Mouse (Mus musculus) layer of hippocampus, postnatal 25 days (tissue): ENCODE data around the gene Mapk1. TPM values are rescaled to one million over a fixed set of nuclear protein-coding genes. Genes with fewer than 3 reads are reported as not detected.
"Not testable (repeated sequence)": the region's sequence is repeated elsewhere in the genome, so short reads cannot be mapped to it uniquely, and the experiment has no call there.

ENCODE experiments used
- DNase-seq, 2 experiments: peaks; one replicate each; pipeline ENCODE4 v3.0.0; 2022; ENCODE audit warnings: mixed read lengths in 2 of 2, low spot score in 1 of 2; ENCODE audit errors: extremely low spot score in 1 of 2
- total RNA-seq, 2 experiments: library from RNA; stranded (reverse); gene quantifications; 2 replicates each; pipeline ENCODE4 v1.2.3; 2021

Gene Mapk1
- total RNA-seq = 100 to 1,000 TPM; 519 to 524 TPM

DNA sequence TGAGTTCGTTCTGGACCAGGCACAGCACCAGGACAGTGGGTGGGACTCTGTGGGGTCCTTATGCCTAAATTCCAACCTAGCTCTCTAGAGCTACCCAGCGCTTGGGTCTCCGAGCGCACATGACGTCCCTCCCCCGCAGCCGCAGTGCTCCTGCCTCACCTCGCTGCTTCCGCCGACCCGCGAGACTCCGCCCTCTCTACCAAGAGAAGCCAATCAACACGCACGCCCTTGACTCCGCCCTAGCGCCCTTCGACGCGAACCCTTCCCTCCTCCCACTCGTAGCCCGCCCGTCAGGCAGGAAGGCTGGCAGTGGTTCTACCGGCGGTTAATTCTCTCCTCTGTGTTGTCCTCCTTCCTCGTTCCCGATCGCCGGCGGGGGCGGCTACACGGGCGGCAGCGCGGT, at the start of gene Mapk1:
Gene Mapk1 (plus strand): TSS at position 252 of the 403 bp plus-strand sequence.
- DNase-seq = peak; percentile 93

DNA sequence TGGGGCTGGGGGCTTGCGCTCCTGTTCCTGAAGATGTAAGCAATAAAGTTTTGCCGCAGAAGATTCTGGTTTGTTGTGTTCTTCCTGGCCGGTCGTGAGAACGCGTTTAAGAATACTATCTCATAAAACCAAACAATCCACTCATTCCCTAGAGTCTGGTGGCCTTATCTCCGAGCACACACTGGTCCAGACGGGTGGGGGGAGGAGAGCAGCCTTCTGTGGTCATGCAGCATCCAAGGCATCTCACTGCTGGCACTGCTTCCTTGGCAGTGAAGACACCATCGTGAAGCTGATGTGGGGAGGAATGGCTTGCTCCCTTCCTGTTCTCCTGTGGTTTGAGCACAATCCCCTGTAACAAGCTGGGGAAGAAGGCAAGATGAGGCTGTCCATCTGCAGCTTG, 43.6 kb upstream of the Mapk1 start:
- no peak for DNase-seq

DNA sequence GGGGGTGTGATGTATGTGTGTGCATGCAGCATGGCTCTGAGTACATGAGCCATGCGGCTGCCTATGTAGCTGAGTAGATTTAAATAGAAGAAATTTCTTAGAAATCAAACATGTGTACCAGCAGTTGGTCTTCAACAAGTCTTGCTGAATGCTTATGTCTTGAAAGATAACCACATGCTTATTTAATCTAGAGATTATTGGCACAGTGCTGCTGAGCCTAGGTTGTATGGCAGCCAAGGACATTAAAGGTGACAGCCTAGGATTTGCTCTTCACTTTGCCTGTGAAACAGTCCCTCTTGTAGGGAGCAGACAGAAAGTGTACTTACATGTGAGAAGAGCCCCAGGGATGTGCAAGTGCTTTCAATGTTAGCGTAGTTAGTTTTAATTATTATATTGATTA, 42.1 kb upstream of the Mapk1 start:
- DNase-seq = no peak

DNA sequence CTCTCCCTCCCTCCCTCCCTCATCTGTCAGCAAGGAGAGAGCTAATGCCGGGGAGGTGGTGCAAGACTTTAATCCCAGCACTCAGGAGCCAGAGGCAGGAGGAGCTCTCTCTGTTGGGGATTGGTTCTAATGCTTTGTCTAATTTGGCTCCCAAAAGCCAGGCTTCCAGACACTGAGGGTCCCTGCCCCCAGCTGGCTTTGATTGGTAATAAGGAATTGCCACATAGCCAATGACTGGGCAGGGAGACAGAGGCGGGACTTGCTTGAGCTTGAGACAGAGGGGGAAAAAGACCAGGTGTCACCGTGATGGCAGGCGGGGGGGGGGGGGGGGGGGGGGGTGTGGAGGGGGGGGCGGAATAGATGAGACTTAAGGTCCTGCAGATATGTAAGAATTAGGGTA, 24.6 kb upstream of the Mapk1 start:
- DNase-seq = no peak

DNA sequence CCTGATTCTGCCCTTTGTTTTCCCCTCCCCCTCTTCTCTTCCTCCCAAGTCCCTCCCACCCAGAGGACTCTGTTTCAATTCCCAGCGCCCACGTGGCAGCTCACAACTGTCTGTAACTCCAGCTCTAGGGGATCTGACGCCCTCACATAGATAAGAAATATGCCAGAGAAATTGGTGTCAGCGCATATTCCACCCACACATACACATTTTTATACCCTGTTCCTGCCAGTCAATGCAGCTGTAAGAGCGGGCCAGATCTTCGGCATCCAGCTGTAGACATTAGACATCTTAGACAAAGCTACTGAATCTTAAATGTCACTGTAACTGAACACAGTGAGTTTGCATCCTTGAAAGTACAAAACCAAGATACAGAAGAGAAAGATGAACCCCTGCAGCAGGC, 23.3 kb upstream of the Mapk1 start:
- no peak for DNase-seq

DNA sequence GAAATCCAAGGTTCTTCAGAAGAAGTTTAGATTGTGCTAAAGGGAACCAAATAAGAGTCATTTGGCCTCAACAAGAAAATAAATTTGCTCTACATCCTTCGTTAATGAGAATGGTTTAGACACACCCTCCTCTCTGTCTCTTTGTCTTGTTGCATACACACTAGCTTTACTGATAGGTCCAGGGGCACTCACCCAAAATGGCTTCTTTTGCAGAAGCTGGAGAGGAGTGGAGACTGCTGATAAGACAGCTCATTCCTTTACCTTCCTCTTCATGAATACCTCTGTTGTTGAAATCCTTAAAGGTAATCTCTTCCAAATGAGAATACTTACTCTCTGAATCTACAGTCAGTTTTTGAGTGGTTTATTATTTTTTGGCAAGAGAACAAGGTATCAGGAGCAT, 18.0 kb upstream of the Mapk1 start:
- DNase-seq = no peak

DNA sequence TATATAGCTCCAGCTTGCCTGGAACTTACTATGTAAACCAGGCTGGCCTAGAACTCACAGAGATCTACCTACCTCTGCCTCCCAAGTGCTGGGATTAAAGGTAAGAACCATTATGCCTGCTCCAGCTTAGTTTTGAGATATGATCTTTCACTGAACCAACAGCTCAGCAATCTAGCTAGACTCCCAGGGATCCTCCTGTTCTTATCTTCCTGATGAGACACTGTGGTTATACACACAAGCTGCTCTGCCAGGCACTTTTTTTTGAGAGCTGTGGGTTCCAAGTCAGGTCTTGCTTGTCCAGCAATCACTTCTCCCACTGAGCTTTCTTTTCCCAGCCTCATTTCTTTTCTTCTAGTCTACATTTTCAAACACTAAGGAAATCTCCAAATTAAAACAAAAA, 16.9 kb upstream of the Mapk1 start:
- DNase-seq = no peak

DNA sequence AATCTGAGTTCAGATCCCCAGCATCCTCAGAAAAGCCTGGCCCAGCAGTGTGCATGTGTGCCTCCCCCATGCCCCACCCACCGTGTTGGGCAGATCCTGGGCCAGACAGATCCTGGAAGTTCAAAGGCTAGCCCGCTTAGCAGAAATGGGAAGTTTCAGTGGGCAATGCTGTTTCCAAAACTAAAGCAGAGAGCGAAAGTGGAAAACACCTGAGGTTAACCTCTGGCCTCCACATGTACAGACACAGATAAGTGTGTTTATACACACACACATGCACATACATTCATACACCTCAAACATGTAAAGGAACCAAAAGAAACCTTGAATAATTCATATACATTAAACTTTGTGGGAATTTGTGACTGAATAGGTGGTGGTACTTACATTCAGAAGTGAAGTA, 5.1 kb upstream of the Mapk1 start:
- no peak for DNase-seq

DNA sequence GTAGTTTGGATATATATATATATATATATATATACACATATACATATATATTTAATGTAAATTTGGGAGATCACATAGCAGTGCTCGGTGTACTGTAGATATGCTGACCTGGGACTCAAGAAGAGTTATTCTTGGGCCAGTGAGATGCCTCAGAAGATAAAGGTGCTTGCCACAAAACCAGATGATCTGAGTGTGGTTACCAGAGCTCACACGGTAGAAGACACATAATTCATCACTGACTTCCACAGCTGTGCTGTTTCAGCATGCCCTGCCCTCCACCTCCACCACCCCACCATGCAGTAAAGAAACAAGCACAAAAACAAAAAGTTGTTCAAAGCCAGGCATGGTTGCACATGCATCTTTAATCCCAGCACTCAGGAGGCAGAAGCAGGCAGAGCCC, 4.4 kb upstream of the Mapk1 start:
- no peak for DNase-seq

DNA sequence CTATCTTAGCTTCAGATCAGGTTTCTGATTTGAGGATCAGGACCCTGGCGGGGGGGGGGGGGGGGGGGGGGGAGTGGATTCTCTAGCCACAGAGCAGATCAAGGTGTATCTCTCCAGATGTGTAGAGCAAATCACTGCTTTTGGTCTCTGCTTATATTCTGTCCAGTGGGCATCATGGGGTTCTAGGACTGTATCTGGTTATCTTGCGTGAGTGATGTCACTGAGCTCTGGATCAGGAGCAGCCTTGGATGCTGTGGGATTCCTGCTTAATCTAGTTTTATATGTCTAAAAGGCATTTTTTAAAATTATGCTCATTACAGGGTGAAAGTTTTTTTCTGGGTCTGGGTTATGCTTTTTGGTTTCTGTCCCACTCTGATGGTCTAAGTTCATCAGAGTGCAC, 546 bp upstream of the Mapk1 start:
- no peak for DNase-seq

DNA sequence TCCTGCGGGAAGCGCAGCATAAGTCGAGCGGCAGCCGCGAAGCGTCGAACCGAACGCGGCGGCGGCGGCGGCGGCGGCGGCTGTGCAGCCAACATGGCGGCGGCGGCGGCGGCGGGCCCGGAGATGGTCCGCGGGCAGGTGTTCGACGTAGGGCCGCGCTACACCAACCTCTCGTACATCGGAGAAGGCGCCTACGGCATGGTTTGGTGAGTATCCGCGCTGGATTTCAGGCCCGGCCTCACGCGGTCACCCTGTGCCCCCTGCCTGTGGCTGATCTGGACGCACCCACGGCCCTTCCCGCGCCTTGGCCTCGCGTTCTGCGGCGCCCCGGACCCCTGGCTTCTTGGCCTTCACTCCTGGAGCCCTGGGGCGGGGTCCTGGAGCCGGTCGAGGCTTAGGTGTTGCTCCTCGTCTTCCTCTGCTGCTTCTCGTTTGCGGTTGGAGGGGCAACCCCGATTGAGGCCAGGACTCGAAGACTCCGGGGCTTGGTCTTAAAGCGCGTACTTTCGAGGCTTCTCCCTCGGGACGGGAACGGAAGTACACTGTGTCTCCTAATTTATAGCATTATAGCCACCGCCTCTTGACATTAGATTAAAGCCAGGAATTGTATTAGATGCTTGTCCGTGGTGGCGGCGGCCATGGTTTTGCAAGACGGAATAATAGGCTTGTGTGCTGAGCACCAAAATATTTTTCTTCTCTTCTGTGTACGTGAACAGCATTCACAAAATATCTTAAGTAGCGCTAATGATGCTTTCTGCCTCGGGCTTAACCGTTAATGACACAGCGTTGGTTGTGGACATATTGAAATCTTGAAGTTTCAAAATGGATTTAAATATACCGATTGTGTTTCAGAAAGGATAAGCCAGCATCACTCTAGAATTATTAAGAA, 596 bp downstream of the Mapk1 start:
- DNase-seq = peak in 1 of 2 experiments; percentile 29

DNA sequence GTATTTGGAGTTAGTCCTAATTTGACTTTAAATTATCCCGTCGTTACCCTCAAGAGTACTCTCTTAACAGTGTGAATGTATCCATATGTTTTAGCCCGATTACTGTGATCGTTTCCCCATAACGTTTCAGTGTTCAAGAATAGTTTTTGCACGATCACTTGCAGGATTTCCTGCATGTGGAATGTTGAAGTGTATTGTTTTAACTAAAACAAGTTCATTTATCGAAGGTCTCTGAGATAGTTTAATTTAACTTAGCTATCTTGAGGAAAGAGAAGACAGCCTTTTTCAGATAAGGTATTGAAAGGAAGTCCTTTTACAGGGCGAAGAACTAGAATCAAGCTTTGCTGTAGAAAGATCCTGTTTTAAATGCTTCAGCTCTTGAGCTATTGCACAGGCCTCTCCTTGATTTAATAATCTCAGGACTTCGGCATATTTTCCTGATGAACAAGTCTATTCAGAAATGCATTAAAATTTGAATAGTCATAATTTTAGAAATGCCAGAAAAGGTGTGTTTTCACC, 1.3 kb downstream of the Mapk1 start:
- DNase-seq = no peak

DNA sequence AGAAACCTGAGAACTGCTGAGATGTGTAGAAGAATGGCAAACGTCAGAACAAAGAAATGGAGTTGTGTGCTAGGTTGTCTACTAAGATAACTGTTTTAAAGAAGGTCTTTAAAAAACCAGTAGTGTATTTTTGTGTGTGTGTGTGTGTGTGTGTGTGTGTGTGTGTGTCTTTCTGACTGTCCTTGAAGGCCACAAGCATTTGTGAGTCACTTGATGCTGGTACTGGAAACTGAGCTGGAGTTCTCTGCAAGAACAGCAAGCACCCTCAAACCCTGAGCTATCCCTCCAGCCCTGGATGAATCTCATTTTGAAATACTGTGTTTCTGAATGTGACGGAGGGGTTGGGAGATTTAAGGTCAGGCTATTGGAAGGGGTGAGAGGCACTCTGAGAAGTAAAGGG, 4.1 kb downstream of the Mapk1 start:
- no peak for DNase-seq

DNA sequence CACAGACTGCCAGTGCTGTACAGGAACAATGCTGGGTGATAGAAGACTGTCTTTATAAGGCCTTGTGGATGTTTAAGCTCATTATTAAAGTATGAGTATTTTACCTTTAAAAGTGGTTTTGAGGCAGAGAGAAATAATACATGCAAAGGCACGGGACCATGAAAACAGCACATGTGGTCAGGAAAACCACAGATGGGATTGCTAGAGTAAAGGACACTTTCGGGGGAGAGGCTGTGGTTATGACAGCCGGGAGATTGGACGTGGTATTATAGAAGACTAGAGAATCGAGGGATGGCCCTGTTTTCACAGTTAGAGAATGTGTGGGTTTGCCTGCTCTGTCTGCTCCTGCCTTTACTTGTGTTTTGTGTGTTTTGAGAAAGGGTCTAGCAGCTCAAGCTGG, 5.7 kb downstream of the Mapk1 start:
- DNase-seq = no peak

DNA sequence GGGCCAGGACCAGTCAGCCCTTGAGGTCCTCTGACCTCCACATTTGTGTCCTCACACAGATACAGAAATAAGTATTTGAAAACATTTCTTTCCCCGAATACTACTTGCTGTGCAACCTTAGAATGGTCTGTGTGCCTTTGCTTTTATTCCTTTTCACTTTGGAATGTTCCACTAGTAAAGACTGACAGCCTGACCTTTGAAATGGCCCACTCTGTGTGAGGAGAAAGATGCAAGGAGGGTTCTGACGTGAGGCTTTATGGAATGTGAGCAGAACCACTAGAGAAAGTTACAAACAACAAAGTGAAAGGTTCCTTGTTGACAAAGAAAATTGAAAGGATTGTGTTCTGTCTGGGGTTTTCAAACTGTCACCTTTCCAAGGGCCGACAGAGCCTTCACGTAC, 6.8 kb downstream of the Mapk1 start:
- no peak for DNase-seq

DNA sequence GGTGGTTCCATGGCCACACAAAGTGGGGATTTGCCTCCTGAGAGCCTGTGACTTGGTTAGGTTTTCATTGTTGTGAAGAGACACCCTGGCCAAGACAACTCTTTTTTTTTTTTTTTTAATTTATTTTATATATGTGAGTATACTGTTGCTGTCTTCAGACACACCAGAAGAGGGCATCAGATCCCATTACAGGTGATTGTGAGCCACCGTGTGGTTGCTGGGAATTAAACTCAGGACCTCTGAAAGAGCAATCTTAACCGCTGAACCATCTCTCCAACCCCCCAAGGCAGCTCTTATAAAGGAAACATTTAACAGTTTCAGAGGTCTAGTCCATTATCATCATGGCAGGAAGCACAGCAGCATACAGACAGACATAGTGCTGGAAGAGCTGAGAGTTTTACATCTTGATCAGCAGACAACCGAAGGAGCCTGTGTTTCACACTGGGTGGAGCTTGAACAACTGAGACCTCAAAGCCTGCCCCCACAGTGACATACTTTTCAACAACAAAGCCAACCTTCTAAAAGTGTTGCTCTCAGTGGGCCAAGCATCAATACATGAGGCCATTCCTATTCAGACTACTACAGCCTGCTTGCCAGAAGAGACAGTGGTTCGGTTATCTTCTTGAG, 11.4 kb downstream of the Mapk1 start:
- no peak for DNase-seq

DNA sequence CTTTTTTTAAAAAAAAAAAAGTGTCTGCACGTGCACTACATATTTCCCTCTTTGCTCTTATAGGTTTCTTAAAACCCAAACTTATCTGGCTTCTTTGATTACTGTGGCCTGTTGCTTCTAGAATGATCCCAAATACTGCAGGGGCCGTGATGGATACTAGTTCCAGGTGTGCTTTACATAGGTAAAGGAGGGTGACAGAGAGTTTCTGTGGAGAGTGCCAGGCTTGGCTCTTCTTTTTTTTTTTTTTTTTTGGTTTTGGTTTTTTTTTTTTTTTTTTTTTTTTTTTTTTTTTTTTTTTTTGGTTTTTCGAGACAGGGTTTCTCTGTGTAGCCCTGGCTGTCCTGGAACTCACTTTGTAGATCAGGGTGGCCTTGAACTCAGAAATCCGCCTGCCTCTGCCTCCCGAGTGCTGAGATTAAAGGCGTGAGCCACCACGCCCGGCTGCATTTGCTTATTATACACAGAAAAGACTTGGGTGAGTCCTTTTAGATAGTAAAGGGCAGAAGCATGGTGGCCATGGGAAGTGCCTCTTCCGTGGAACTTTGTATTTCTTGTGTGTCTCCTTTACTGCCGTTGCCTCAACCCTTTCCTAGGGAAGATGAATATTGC, 13.0 kb downstream of the Mapk1 start:
- not testable (repeated sequence) for DNase-seq

DNA sequence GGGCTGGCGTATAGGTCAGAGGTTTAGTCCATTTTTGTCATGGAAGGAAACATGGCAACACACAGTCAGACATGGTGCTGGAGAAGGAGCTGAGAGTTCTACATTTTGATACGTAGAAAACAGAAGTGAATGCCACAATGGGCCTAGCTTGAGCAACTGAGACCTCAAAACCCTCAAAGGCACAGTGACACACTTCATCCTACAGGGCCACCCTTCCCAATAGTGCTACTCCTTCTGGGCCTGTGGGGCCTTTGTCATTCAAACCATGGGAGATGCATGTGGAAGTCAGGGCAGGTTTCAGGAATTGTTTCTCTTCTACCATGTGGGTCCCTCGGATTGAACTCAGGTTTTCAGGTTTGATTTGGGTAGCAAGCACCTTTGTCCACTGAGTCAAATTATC, 17.9 kb downstream of the Mapk1 start:
- DNase-seq = no peak

DNA sequence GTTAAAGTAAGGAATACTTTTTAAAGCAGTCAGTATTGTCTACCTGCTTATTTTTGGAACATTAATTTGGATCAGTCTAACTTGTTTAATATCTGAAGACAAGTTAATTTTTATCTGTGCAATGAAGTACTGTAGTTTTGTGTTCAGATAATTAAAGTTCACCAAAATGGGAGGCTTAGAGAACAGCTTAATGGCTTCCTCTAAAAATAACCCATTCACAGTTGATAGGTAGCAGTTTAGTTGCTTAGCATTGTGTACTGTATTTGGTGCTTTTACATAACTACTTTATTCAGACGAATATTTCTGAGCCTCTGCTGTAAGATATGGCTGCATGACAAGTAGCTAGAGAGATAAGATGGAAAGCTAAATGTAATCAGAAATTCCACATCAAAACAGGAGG, 23.9 kb downstream of the Mapk1 start:
- no peak for DNase-seq

DNA sequence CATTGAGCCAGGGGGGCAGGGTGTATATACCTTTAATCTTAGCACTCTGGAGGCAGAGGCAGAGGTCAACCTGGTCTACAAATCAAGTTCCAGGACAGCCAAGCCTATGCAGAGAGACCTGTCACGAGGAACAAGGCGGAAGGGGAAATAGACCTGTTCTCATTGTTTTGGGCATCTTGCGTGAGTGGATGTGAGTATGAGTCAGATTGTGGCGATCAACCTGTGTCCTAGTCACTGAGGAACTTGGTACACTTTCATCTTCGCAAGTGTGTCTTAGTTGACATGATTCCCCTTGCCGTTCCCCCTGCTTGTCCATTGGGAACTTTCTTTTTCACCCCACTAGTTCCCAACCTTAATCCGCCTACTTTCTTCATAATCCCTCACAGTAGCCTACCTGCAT, 26.9 kb downstream of the Mapk1 start:
- DNase-seq = no peak

DNA sequence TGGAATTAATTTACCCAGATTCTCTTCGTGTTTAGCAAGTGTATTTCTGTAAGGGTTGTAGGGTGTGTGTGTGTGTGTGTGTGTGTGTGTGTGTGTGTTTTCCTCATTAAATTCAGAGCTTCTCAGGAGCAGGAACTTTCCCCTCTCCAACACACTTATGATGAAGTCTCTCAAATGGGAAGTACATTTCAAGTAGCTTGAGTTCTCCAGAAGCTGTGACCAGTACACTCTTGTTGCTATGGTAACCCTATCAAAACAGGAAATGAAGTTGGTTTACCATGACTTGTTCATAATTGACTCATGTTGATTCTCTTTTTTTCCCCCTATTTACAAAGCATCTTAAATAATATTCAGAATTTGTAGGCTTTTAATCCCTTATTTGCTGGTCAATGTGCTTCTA, 29.4 kb downstream of the Mapk1 start:
- no peak for DNase-seq
